Mouse (Mus musculus) G1E (cell line): ENCODE data around the gene Ms4a4d.

Source experiments
- CTCF ChIP-seq: IDR thresholded peaks from 2 replicates; pipeline ENCODE4 v1.5.1; 2012; ENCODE audit warnings: low read depth, low read length, inconsistent platforms, mixed read lengths
- GATA1 ChIP-seq: IDR thresholded peaks from 2 replicates; pipeline ENCODE4 v1.6.1; 2012; ENCODE audit warnings: borderline replicate concordance, low read length, inconsistent platforms, mixed read lengths
- TAL1 ChIP-seq: conservative IDR thresholded peaks from 2 replicates; pipeline ENCODE4 v1.6.1; 2012; ENCODE audit warnings: low read depth, low read length, inconsistent platforms, mixed read lengths

- TF ChIP-seq CTCF (no peak), GATA1 (no peak), TAL1 (no peak)
Measured at GRCm38 (mm10) chr19:11491406-11492189, 45.0 kb upstream of the Ms4a4d start.
